Mouse (Mus musculus): ENCODE measurements around the gene 1700025C18Rik.

DNA sequence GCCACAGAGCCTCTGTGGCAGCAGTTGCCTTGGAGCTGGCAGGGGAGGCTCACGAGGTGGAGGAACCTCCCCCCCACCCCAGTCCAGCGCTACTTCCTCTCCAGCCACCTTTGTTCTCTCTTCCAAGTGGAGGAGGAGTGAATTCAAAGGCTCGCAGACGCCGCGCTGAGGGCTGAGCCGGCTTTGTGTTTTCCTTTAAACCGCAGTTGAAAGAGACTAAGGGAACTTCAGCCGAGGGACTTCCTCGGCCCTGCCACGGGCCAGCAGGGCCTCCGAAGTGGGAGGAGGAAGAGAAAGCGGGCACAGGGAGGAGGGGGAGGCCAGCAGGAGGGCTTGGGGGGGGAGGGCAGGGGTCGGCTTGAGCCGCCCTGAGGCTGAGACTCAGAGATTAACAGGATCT is 43.0 kb upstream of the 1700025C18Rik start:
- TF ChIP-seq MYOD1 (IDR thresholded peaks at IDR 0.05; ENCODE audit: control insufficient read depth in 1 of 3, insufficient read length in 2 of 3, low read depth in 2 of 3) (no peak), CEBPB (IDR thresholded peaks at IDR 0.05; ENCODE audit: insufficient read depth, poor library complexity, severe bottlenecking) (no peak), POLR2A (IDR thresholded peaks at IDR 0.05; ENCODE audit: insufficient read length, low read depth) (no peak), MAX (IDR thresholded peaks at IDR 0.05; ENCODE audit: low read depth) (no peak), USF1 (IDR thresholded peaks at IDR 0.05; ENCODE audit: low read depth) (no peak), E2F4 (IDR thresholded peaks at IDR 0.05; ENCODE audit: insufficient read depth) (no peak), POLR2AphosphoS2 (IDR thresholded peaks at IDR 0.05; ENCODE audit: insufficient read length, low read depth) (no peak), REST (IDR thresholded peaks at IDR 0.05; ENCODE audit: insufficient read depth, insufficient read length) (no peak)
